Mouse (Mus musculus) erythroblast, embryonic 14.5 days (primary cell): Measurements from ENCODE around the gene Tldc2. TPM values are rescaled to one million over a fixed set of nuclear protein-coding genes. Genes with fewer than 3 reads are reported as not detected.

ENCODE experiments used
- H3K27me3 ChIP-seq: 2 replicates; pipeline ENCODE4 v1.6.1; 2012; ENCODE audit warnings: inconsistent platforms; ENCODE audit not compliant: control insufficient read depth
- H3K36me3 ChIP-seq: 2 replicates; pipeline ENCODE4 v1.6.1; 2012; ENCODE audit warnings: mild to moderate bottlenecking, inconsistent platforms; ENCODE audit not compliant: control insufficient read depth
- H3K4me1 ChIP-seq: 2 replicates; pipeline ENCODE4 v1.6.1; 2012; ENCODE audit warnings: inconsistent platforms; ENCODE audit not compliant: control insufficient read depth
- H3K4me3 ChIP-seq: replicated peaks from 2 replicates; pipeline ENCODE3; 2012; ENCODE audit warnings: moderate library complexity, mild to moderate bottlenecking, inconsistent platforms
- H3K9me3 ChIP-seq: 2 replicates; pipeline ENCODE4 v1.6.1; 2012; ENCODE audit warnings: low read length, inconsistent platforms, mixed read lengths; ENCODE audit not compliant: control insufficient read depth
- GATA1 ChIP-seq: IDR thresholded peaks from 2 replicates; pipeline ENCODE4 v1.6.1; 2012; ENCODE audit warnings: low read length, inconsistent platforms, mixed read lengths
- TAL1 ChIP-seq: IDR thresholded peaks from 3 replicates; pipeline ENCODE4 v1.6.1; 2012; ENCODE audit warnings: low read length, inconsistent platforms, mixed read lengths
- polyA plus RNA-seq: library from polyadenylated mRNA; stranded (reverse); fragments of >175 nt; gene quantifications from 2 replicates; pipeline ENCODE4 v1.2.3, GENCODE M21; 2012

Gene Tldc2
- polyA plus RNA-seq, result not detected in 2 replicates

- no peaks in the 10 kb centered on the region for H3K9me3 ChIP-seq
- H3K36me3 ChIP-seq, result no peaks in the 10 kb centered on the region
- H3K27me3 ChIP-seq, result peaks cover 14% of the 10 kb centered on the region
- H3K4me1 ChIP-seq, result no peaks in the 10 kb centered on the region
- no peak within 1 kb of the TSS for H3K4me3 ChIP-seq
- no peak for TF ChIP-seq GATA1
These were observed at the start of gene Tldc2 for GRCm38 (mm10) chr2:157086796-157087195. TSS of gene Tldc2 (plus strand) at chr2:157087055.

GRCm38 (mm10) chr2:157037303-157037702, 49.6 kb upstream of the Tldc2 start:
- H3K4me3 ChIP-seq, result no peak overlapping the region
- no peaks in the 10 kb centered on the region for H3K4me1 ChIP-seq
- H3K9me3 ChIP-seq, result no peaks in the 10 kb centered on the region
- no peaks in the 10 kb centered on the region for H3K27me3 ChIP-seq
- peaks cover 16% of the 10 kb centered on the region; the same call in 1 of the 2 replicates for H3K36me3 ChIP-seq
- no peak for TF ChIP-seq TAL1
- no peak for TF ChIP-seq GATA1

GRCm38 (mm10) chr2:157039900-157040648, 46.8 kb upstream of the Tldc2 start:
- H3K4me3 ChIP-seq, result no peak overlapping the region
- TF ChIP-seq GATA1, result no peak
- no peak for TF ChIP-seq TAL1
- H3K27me3 ChIP-seq, result no peaks in the 10 kb centered on the region
- H3K9me3 ChIP-seq, result no peaks in the 10 kb centered on the region
- no peaks in the 10 kb centered on the region for H3K4me1 ChIP-seq
- peaks cover 15% of the 10 kb centered on the region; the same call in 1 of the 2 replicates for H3K36me3 ChIP-seq

GRCm38 (mm10) chr2:157040649-157041046, 46.2 kb upstream of the Tldc2 start:
- TF ChIP-seq TAL1 (no peak), GATA1 (no peak)
- no peak overlapping the region for H3K4me3 ChIP-seq
- peaks cover 13% of the 10 kb centered on the region; the same call in 1 of the 2 replicates for H3K36me3 ChIP-seq
- no peaks in the 10 kb centered on the region for H3K4me1 ChIP-seq
- no peaks in the 10 kb centered on the region for H3K9me3 ChIP-seq
- no peaks in the 10 kb centered on the region for H3K27me3 ChIP-seq

DNA sequence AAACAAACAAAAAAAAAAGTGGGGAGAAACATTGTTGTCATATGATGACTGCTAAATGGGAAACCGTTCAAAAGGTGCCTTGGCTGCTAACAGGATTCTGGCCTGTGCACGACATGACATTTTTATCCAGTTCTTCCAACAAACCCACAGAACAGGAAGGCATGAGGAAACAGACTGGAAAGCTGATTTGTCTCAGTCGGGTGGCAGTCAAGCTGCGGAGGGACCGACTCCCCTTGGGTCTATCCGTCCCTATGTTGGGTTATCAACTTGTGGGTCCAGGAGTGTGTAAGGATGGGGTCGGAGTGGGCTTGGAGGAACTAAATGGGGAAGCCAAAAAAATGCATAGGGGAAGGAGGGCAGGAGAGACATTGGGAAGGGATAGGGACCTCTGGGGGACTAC, 45.4 kb upstream of the Tldc2 start:
- Histone ChIP-seq H3K27me3 (no peaks in the 10 kb centered on the region), H3K4me3 (no peak overlapping the region), H3K36me3 (peaks cover 13% of the 10 kb centered on the region; the same call in 1 of the 2 replicates), H3K4me1 (no peaks in the 10 kb centered on the region), H3K9me3 (no peaks in the 10 kb centered on the region)
- no peak for TF ChIP-seq GATA1
- no peak for TF ChIP-seq TAL1

- Histone ChIP-seq H3K27me3 (no peaks in the 10 kb centered on the region), H3K4me1 (no peaks in the 10 kb centered on the region), H3K36me3 (peaks cover 13% of the 10 kb centered on the region; the same call in 1 of the 2 replicates), H3K4me3 (no peak overlapping the region), H3K9me3 (no peaks in the 10 kb centered on the region)
- TF ChIP-seq GATA1, result no peak
- TF ChIP-seq TAL1, result no peak
These were observed 43.3 kb upstream of the Tldc2 start for GRCm38 (mm10) chr2:157043556-157043955.

DNA sequence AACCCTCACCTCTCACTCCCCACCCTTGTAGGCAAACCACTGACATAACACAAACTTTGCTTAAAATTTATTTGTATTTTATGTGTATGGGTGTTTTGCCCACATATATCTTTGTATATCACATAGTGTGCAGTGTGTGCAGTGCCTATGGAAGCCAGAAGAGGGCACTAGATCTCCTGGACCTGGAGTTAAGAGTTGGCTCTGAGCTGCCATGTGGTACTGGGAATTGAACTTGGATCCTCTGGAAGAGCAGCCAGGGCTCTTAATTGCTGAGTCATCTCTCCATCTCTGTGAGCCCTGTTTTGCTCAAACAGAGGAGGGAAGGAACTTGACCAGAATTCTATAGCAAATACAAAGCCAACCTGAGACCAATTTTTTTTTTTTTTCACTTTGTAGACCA, 42.9 kb upstream of the Tldc2 start:
- H3K36me3 ChIP-seq, result peaks cover 13% of the 10 kb centered on the region; the same call in 1 of the 2 replicates

GRCm38 (mm10) chr2:157045932-157046331, 40.9 kb upstream of the Tldc2 start:
- no peak for TF ChIP-seq GATA1
- TF ChIP-seq TAL1, result no peak
- Histone ChIP-seq H3K4me3 (no peak overlapping the region), H3K27me3 (no peaks in the 10 kb centered on the region), H3K4me1 (no peaks in the 10 kb centered on the region), H3K36me3 (peaks cover 5% of the 10 kb centered on the region; the same call in 1 of the 2 replicates), H3K9me3 (no peaks in the 10 kb centered on the region)

More for the DNA sequence above, 42.9 kb upstream of the Tldc2 start:
- no peaks in the 10 kb centered on the region for H3K9me3 ChIP-seq
- no peak for TF ChIP-seq GATA1
- no peak for TF ChIP-seq TAL1
- H3K4me3 ChIP-seq, result no peak overlapping the region
- H3K4me1 ChIP-seq, result no peaks in the 10 kb centered on the region
- H3K27me3 ChIP-seq, result no peaks in the 10 kb centered on the region

GRCm38 (mm10) chr2:157046956-157047355, 39.9 kb upstream of the Tldc2 start:
- Histone ChIP-seq H3K36me3 (peaks cover 4% of the 10 kb centered on the region; the same call in 1 of the 2 replicates), H3K27me3 (no peaks in the 10 kb centered on the region), H3K4me1 (no peaks in the 10 kb centered on the region), H3K9me3 (no peaks in the 10 kb centered on the region), H3K4me3 (no peak overlapping the region)
- no peak for TF ChIP-seq GATA1
- no peak for TF ChIP-seq TAL1

DNA sequence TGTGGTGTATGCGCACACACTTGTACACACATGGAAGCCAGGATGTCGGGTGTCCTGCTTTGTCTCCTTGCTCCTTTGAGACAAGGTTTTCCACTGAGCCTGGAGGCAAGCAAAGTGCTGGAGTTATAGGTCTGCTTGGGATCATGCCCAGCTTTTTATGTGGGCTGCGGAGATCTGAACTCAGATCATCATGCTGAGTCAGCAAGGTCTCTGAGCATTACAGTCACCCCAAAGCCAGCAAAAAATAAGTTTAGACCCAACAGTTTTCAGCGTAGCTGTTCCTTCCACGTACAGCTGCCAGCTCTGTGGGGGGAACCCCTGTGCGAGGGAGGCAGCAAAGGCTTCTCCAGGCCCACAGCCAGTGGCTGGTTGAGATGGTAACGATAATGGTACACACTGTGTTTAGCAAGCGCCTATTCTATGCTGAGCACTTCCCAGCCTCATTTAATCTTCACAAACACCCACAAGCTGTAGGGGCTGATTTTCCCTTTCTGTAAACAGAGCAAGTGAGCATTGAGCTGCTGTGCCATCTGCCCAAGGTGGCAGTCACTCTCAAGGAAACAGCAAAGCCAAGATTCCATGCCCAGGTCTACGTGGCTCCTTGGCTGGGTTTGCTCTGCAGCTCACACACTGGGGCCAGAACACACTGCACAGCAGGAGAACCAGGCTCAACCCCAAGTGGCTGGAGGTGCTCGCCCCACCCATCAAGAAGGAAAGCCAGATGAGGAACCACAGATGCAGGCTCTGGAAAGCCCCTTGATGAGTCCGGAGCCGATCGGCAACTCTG, 38.3 kb upstream of the Tldc2 start:
- Histone ChIP-seq H3K36me3 (peaks cover 10% of the 10 kb centered on the region; the same call in 1 of the 2 replicates), H3K9me3 (no peaks in the 10 kb centered on the region), H3K27me3 (no peaks in the 10 kb centered on the region), H3K4me3 (no peak overlapping the region), H3K4me1 (no peaks in the 10 kb centered on the region)
- no peak for TF ChIP-seq TAL1
- TF ChIP-seq GATA1, result no peak
